Mouse (Mus musculus) olfactory bulb, adult 2 months (tissue): ENCODE measurements at regions not wholly inside any gene's neighbourhood (a gene's known extent, or its start where the extent isn't known, plus 50 kb on each side); places are given as distances from the start of the nearest gene placed in this dataset.

Source experiments
- H3K27ac ChIP-seq: fragments of 200-500 bp; 2 replicates; pipeline ENCODE4 v1.5.1; 2012; ENCODE audit warnings: low read depth, low read length; ENCODE audit not compliant: insufficient read depth
- H3K4me1 ChIP-seq: fragments of 200-500 bp; 2 replicates; pipeline ENCODE4 v1.6.1; 2012; ENCODE audit warnings: low read length; ENCODE audit not compliant: control insufficient read depth, insufficient read depth
- H3K4me3 ChIP-seq: fragments of 200-500 bp; 2 replicates; pipeline ENCODE4 v1.5.1; 2012; ENCODE audit warnings: mild to moderate bottlenecking, low read depth, low read length, moderate library complexity; ENCODE audit not compliant: insufficient read depth
- CTCF ChIP-seq: fragments of 200-500 bp; IDR thresholded peaks from 2 replicates; pipeline ENCODE4 v1.5.1; 2012; ENCODE audit warnings: low read depth, mild to moderate bottlenecking, low read length, moderate library complexity; ENCODE audit not compliant: insufficient read depth
- POLR2A ChIP-seq: fragments of 200-500 bp; IDR thresholded peaks from 2 replicates; pipeline ENCODE4 v1.6.1; 2012; ENCODE audit warnings: mild to moderate bottlenecking, low read depth, low read length, moderate library complexity; ENCODE audit not compliant: insufficient read depth
- WGBS: fragments of 180-500 bp; shearing (Covaris S2); methylation state at CpG from one replicate; pipeline ENCODE4 v1.1.7; 2018; 5-methylcytosine and 5-hydroxymethylcytosine counted together

GRCm38 (mm10) chrX:99319163-99319562 lies 151.9 kb downstream of the Pja1 start:
- Histone ChIP-seq H3K4me3 (no peak overlapping the region), H3K4me1 (no peaks in the 10 kb centered on the region), H3K27ac (no peak overlapping the region)
- TF ChIP-seq POLR2A (no peak), CTCF (no peak)
- 82% methylated on average over 6 of the region's 6 CpGs for WGBS

GRCm38 (mm10) chrX:99318141-99318540 lies 152.9 kb downstream of the Pja1 start:
- Histone ChIP-seq H3K4me1 (no peaks in the 10 kb centered on the region), H3K27ac (no peak overlapping the region), H3K4me3 (no peak overlapping the region)
- TF ChIP-seq POLR2A, result no peak
- no peak for TF ChIP-seq CTCF
- 80% methylated on average over 8 of the region's 8 CpGs for WGBS

GRCm38 (mm10) chrX:99317736-99318135 lies 153.3 kb downstream of the Pja1 start:
- no peaks in the 10 kb centered on the region for H3K4me1 ChIP-seq
- no peak overlapping the region for H3K27ac ChIP-seq
- WGBS, result 81% methylated on average over 10 of the region's 10 CpGs
- no peak overlapping the region for H3K4me3 ChIP-seq
- TF ChIP-seq POLR2A (no peak), CTCF (no peak)

GRCm38 (mm10) chrX:99316410-99317056 lies 154.5 kb downstream of the Pja1 start:
- H3K27ac ChIP-seq, result no peak overlapping the region
- WGBS, result 75% methylated on average over 4 of the region's 4 CpGs
- no peaks in the 10 kb centered on the region for H3K4me1 ChIP-seq
- TF ChIP-seq CTCF (no peak), POLR2A (no peak)
- no peak overlapping the region for H3K4me3 ChIP-seq

DNA sequence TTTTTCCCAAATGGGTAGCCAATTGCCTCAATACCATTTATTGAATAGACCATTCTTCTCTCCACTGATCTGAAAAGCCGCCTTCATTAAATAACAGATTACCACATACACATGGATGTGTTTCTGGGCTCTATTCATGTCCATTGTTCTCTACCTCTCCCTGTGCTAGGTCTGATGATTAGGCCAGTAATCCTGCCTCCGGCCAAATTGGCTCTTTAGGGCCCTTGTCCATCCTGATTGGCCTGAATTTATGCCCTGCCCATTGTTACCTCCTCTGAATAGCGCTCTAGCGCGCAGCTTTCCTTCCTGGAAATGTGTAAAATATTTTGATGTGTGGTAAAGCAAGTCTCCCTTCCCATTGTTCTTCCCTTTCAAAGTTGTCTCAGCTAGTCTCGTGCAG lies 163.2 kb downstream of the Efnb1 start:
- Histone ChIP-seq H3K4me1 (0 out of 2 replicates have a peak, but pooled peaks cover 5% of the 10 kb centered on the region), H3K27ac (no peak overlapping the region), H3K4me3 (no peak overlapping the region)
- 70% methylated on average over 6 of the region's 6 CpGs for WGBS
- no peak for TF ChIP-seq CTCF
- no peak for TF ChIP-seq POLR2A

DNA sequence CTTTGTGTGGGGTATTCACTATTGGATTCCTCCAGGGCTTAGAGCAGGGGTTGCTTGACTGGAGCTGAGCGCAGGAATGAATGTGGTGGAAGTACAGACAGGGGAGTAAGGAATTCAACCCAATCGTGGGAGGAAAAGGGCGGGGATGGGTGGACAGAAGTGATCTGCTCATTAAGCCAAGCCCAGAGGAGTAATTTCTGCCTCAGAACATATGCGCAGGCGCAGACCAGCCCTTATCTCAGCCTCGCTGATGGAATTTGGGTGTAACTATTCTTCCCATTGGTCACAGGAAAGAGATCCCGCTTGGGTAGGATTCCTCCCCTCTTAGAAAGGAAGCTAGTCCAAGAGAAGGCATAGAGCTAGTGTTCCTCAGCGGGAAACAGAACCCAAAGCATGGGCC lies 158.8 kb downstream of the Efnb1 start:
- H3K4me1 ChIP-seq, result peaks cover 15% of the 10 kb centered on the region
- H3K4me3 ChIP-seq, result no peak overlapping the region
- TF ChIP-seq POLR2A, result no peak
- TF ChIP-seq CTCF, result no peak
- no peak overlapping the region for H3K27ac ChIP-seq
- 74% methylated on average over 8 of the region's 8 CpGs for WGBS

GRCm38 (mm10) chrX:99293967-99294366 lies 158.0 kb downstream of the Efnb1 start:
- Histone ChIP-seq H3K4me1 (peaks cover 15% of the 10 kb centered on the region), H3K4me3 (no peak overlapping the region), H3K27ac (no peak overlapping the region)
- TF ChIP-seq CTCF, result no peak
- no peak for TF ChIP-seq POLR2A
- WGBS, result 87% methylated on average over 6 of the region's 6 CpGs

- TF ChIP-seq POLR2A, result no peak
- TF ChIP-seq CTCF, result no peak
- H3K27ac ChIP-seq, result no peak overlapping the region
- WGBS, result 73% methylated on average over 11 of the region's 11 CpGs
These were observed 156.8 kb downstream of the Efnb1 start for GRCm38 (mm10) chrX:99292758-99293157.

GRCm38 (mm10) chrX:99291965-99292364 lies 156.0 kb downstream of the Efnb1 start:
- H3K4me3 ChIP-seq, result no peak overlapping the region
- WGBS, result 76% methylated on average over 5 of the region's 5 CpGs
- TF ChIP-seq POLR2A, result no peak
- no peak for TF ChIP-seq CTCF
- H3K4me1 ChIP-seq, result peaks cover 22% of the 10 kb centered on the region
- H3K27ac ChIP-seq, result no peak overlapping the region

More at GRCm38 (mm10) chrX:99292758-99293157, 156.8 kb downstream of the Efnb1 start:
- H3K4me1 ChIP-seq, result peaks cover 18% of the 10 kb centered on the region
- no peak overlapping the region for H3K4me3 ChIP-seq
